Mouse (Mus musculus) C2C12 (cell line): Measurements from ENCODE around the gene Gpr18.

ENCODE experiments used
- CTCF ChIP-seq: IDR thresholded peaks from one replicate; pipeline ENCODE4 v1.5.1; 2011; ENCODE audit not compliant: control insufficient read depth, insufficient read depth, insufficient read length
- MAX ChIP-seq: IDR thresholded peaks from one replicate; pipeline ENCODE4 v1.6.1; 2011; ENCODE audit warnings: mild to moderate bottlenecking, control low read depth
- MYOG ChIP-seq: IDR thresholded peaks from one replicate; pipeline ENCODE4 v1.6.1; 2011; ENCODE audit not compliant: control insufficient read depth, insufficient read length; ENCODE audit errors: extremely low read depth
- USF1 ChIP-seq: IDR thresholded peaks from one replicate; pipeline ENCODE4 v1.6.1; 2011; ENCODE audit warnings: low read depth, mild to moderate bottlenecking, control low read depth, moderate library complexity

DNA sequence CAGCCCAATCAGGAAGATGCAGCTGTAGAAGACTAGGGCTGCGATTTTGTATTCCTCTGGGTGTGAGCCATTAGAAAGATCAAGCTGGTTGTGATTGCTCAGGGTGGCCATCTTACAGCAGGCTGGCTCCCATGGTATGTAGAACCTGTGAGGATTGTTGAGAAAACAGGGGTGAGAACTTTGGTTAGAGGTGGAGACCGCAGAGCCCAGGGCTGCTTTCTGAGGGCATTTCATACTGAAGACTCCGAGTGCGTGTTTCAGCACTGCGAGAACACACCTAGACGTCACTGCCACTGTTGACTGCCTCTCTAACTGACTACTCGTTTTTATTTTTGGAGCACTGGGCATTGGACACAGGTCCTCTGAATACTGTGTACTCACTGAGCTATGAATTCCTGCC lies 3.1 kb downstream of the Gpr18 start:
- TF ChIP-seq CTCF (no peak), USF1 (no peak), MYOG (no peak), MAX (no peak)
